In the genomic region with DNA sequence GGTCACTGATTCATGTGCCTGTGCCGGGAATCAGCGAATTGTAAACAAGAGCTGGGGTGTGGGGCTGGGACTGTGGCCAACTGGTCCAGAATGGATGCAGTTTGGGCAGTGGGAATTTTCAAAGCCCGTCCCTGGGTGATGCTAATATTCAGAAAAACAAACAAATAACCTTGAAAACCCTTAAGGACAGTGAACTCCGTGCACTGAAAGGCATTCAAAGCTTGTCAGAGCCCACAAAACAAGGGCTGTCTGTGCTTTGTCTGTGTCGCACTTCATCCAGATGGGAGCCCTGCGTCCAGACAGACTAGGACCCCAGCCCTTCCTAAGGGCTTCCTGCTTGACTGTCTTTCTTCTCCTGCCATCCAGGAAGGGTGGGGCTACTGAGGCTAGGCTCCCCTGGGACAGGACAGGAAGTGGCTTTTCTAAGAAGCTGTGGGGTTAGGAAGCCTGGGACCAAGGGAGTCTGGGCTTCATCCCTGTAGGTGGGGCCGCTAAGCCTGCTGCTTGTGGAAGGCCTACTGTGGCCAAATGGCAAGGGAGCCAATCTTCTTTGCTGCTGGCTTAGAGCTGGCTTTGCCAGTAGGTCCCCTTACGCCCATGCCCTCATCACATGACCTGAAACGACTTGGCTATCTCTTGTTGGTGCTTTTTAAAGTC, we compare ENCODE assay signal across 8 mouse cellular contexts. TPM values are rescaled to one million over a fixed set of nuclear protein-coding genes. Genes with fewer than 3 reads are reported as not detected.
DNase-seq lines count a peak whose midpoint lies in the region; ATAC-seq and TF ChIP-seq lines count a peak whose summit lies in the region.

No protein-coding gene starts in this region.

- peak overlapping the region; percentile 94 for H3K27ac ChIP-seq in embryonic facial prominence, embryonic 10.5 days (replicated peaks)
- H3K27ac ChIP-seq in heart, embryonic 11.5 days (ENCODE audit: low read depth, low read length) = peak overlapping the region; percentile 96
- H3K27ac ChIP-seq in lung, postnatal 0 days (ENCODE audit: low read length) = peak overlapping the region; percentile 87

- peaks cover 12% of the 10 kb centered on the region for H3K36me3 ChIP-seq in embryonic facial prominence, embryonic 10.5 days (replicated peaks)
- H3K36me3 ChIP-seq in heart, embryonic 11.5 days (ENCODE audit: control insufficient read depth, insufficient read depth, low read length) = peaks cover 7% of the 10 kb centered on the region; the same call in 1 of the 2 replicates
- H3K36me3 ChIP-seq in lung, postnatal 0 days (ENCODE audit: insufficient read depth, low read length) = peaks cover 11% of the 10 kb centered on the region; the same call in 1 of the 2 replicates

- H3K4me3 ChIP-seq in embryonic facial prominence, embryonic 10.5 days = peak overlapping the region; percentile 55
- peak overlapping the region; percentile 33; the same call in 1 of the 2 replicates for H3K4me3 ChIP-seq in heart, embryonic 11.5 days (ENCODE audit: low read depth, low read length)
- H3K4me3 ChIP-seq in lung, postnatal 0 days (ENCODE audit: low read depth, low read length) = no peak overlapping the region; the same call in 1 of the 2 replicates

- no peaks in the 10 kb centered on the region for H3K9me3 ChIP-seq in embryonic facial prominence, embryonic 10.5 days
- no peaks in the 10 kb centered on the region for H3K9me3 ChIP-seq in heart, embryonic 11.5 days (replicated peaks; ENCODE audit: control insufficient read depth, low read length)
- H3K9me3 ChIP-seq in lung, postnatal 0 days (ENCODE audit: low read length) = no peaks in the 10 kb centered on the region

- 29% methylated on average over 9 of the region's 9 CpGs for WGBS in embryonic facial prominence, embryonic 10.5 days
- 29% methylated on average over 9 of the region's 9 CpGs for WGBS in heart, embryonic 11.5 days (ENCODE audit: insufficient replicate concordance)
- 27% methylated on average over 9 of the region's 9 CpGs for WGBS in lung, postnatal 0 days

- TF ChIP-seq EP300 in lung, postnatal 0 days (IDR thresholded peaks at IDR 0.05) = peak; percentile 81

- H3K9ac ChIP-seq in heart, embryonic 11.5 days (ENCODE audit: low read depth, low read length) = peak overlapping the region; percentile 74
- no peak overlapping the region for H3K9ac ChIP-seq in lung, postnatal 0 days (replicated peaks; ENCODE audit: low read depth)

- H3K27me3 ChIP-seq in embryonic facial prominence, embryonic 10.5 days (replicated peaks; ENCODE audit: low read depth, poor library complexity, severe bottlenecking) = no peaks in the 10 kb centered on the region
- no peaks in the 10 kb centered on the region for H3K27me3 ChIP-seq in heart, embryonic 11.5 days (ENCODE audit: control insufficient read depth, insufficient read depth, low read length)
- no peaks in the 10 kb centered on the region for H3K27me3 ChIP-seq in lung, postnatal 0 days (replicated peaks; ENCODE audit: insufficient read depth, low read length)

- H3K4me2 ChIP-seq in heart, embryonic 11.5 days = peak overlapping the region; percentile 67
- peak overlapping the region; percentile 67; the same call in 1 of the 2 replicates for H3K4me2 ChIP-seq in lung, postnatal 0 days (replicated peaks; ENCODE audit: low read depth, low read length)

- 0 out of 2 replicates have a peak, but pooled peaks have one; percentile 25 for ATAC-seq in heart, embryonic 11.5 days (replicated peaks; ENCODE audit: insufficient number of reproducible peaks, low FRiP score, low TSS enrichment)
- ATAC-seq in lung, postnatal 0 days = peak; percentile 82

- TF ChIP-seq CTCF in lung, postnatal 0 days (IDR thresholded peaks at IDR 0.05) = peak; percentile 32; the same call in 1 of the 2 replicates

- peaks cover 63% of the 10 kb centered on the region for H3K4me1 ChIP-seq in embryonic facial prominence, embryonic 10.5 days
- H3K4me1 ChIP-seq in heart, embryonic 11.5 days (ENCODE audit: control insufficient read depth, insufficient read depth, low read length) = peaks cover 31% of the 10 kb centered on the region
- H3K4me1 ChIP-seq in lung, postnatal 0 days (ENCODE audit: insufficient read depth, low read depth, low read length) = peaks cover 32% of the 10 kb centered on the region

- DNase-seq in urinary bladder, postnatal 14 days (ENCODE audit: low spot score) = peak; percentile 66
- DNase-seq in urinary bladder, postnatal 25 days (ENCODE audit: low spot score) = no peak
- peak; percentile 51 for DNase-seq in embryonic facial prominence, embryonic 10.5 days (ENCODE audit: low spot score)
- DNase-seq in kidney, adult 9 months = peak; percentile 84
- peak; percentile 85 for DNase-seq in lung, postnatal 0 days (ENCODE audit: low spot score)
- DNase-seq in spleen, postnatal 36 days (ENCODE audit: low spot score in 2 of 2) = peak; percentile 71 to 72
- no peak for DNase-seq in layer of hippocampus, postnatal 36 days

RNA-seq across cellular contexts. Expression of a gene that starts 21.6 kb away (rescaled TPM):
- polyA plus RNA-seq in embryonic facial prominence, embryonic 10.5 days (2016; fragmentation: Nextera tagmentation; extraction: Ambion mirVana) = 7.8 and 8.2 TPM in 2 replicates
- polyA plus RNA-seq in heart, embryonic 11.5 days (2014; fragmentation: Nextera tagmentation; extraction: Ambion mirVana) = 8.5 and 16.1 TPM in 2 replicates
- polyA plus RNA-seq in lung, postnatal 0 days (2015; fragmentation: Nextera tagmentation; extraction: Ambion mirVana) = 13.2 and 13.5 TPM in 2 replicates
- total RNA-seq in layer of hippocampus, postnatal 36 days (2021) = 1 to 10 TPM; 6.6 to 9.8 TPM

RNA-seq across cellular contexts. Expression of a gene that starts 21.9 kb away (rescaled TPM):
- polyA plus RNA-seq in embryonic facial prominence, embryonic 10.5 days (2016; fragmentation: Nextera tagmentation; extraction: Ambion mirVana) = 14.8 and 15.2 TPM in 2 replicates
- 22.3 and 25.0 TPM in 2 replicates for polyA plus RNA-seq in heart, embryonic 11.5 days (2014; fragmentation: Nextera tagmentation; extraction: Ambion mirVana)
- polyA plus RNA-seq in lung, postnatal 0 days (2015; fragmentation: Nextera tagmentation; extraction: Ambion mirVana) = 27.8 and 28.2 TPM in 2 replicates
- total RNA-seq in layer of hippocampus, postnatal 36 days (2021) = 10 to 100 TPM in 1 of 2 experiments, 1 to 10 TPM in 1; 9.5 to 10.9 TPM

RNA-seq across cellular contexts. Expression of a gene that starts 22.0 kb away (rescaled TPM):
- 0.39 and 0.48 TPM in 2 replicates for polyA plus RNA-seq in embryonic facial prominence, embryonic 10.5 days (2016; fragmentation: Nextera tagmentation; extraction: Ambion mirVana)
- polyA plus RNA-seq in heart, embryonic 11.5 days (2014; fragmentation: Nextera tagmentation; extraction: Ambion mirVana) = 0.84 TPM in 1 of 2 replicates, not detected in the other
- 1.7 and 1.9 TPM in 2 replicates for polyA plus RNA-seq in lung, postnatal 0 days (2015; fragmentation: Nextera tagmentation; extraction: Ambion mirVana)
- not detected for total RNA-seq in layer of hippocampus, postnatal 36 days (2021)

Comparison
In these comparisons a context has a peak if more than half of its experiments do, and no peak if none do; other contexts are left out.
1. DNase-seq: peak in urinary bladder, postnatal 14 days (single experiment), embryonic facial prominence, embryonic 10.5 days (single experiment), kidney, adult 9 months (single experiment), lung, postnatal 0 days (single experiment) and spleen, postnatal 36 days (2 of 2); none in urinary bladder, postnatal 25 days (single experiment) and layer of hippocampus, postnatal 36 days (0 of 2).
2. Peak in every context shown above with its lines, with median percentiles within 50 percentile points of each other: H3K27ac ChIP-seq.